16 mouse cellular contexts compared by ENCODE assay signal in the genomic region with DNA sequence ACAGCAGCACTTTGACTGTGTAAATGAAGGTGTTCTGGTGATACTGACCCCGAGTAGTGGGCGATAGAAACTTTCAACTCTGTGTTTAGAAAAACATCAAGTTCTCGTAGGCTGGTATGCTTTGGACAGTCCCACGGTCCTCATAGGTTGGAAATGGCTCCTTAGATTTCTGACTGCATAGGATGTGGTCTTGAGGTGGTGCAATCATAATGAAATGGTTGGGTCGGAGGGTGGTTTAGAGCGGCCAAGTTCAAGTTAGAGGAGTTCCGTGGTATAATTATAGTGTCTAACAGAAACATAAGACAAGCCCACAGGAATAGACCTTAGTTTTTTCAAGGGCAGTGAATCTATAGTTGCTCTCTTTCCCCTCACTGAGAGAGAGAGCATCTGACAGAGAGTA.
"Had no signal": no experiment of that assay in that cellular context is flagged by ENCODE, and none has a peak within 500 bp of the region (broad histone marks: within the 10 kb centered on the region; RNA-seq: fewer than 3 reads in every experiment).

No protein-coding gene starts in this region.

- H3K9ac ChIP-seq: limb, embryonic 13.5 days; liver, embryonic 12.5 days; liver, embryonic 15.5 days; midbrain, embryonic 12.5 days; midbrain, embryonic 15.5 days; neural tube, embryonic 13.5 days had no signal

- H3K27ac ChIP-seq: kidney, postnatal 0 days; limb, embryonic 10.5 days; limb, embryonic 13.5 days; liver, embryonic 12.5 days; liver, embryonic 15.5 days; midbrain, embryonic 12.5 days; midbrain, embryonic 15.5 days; neural tube, embryonic 13.5 days had no signal

- H3K9me3 ChIP-seq: limb, embryonic 10.5 days; limb, embryonic 13.5 days; liver, embryonic 12.5 days; liver, embryonic 15.5 days; midbrain, embryonic 12.5 days; midbrain, embryonic 15.5 days; neural tube, embryonic 13.5 days had no signal

- H3K27me3 ChIP-seq: limb, embryonic 13.5 days; liver, embryonic 12.5 days; midbrain, embryonic 12.5 days; midbrain, embryonic 15.5 days; neural tube, embryonic 13.5 days had no signal

- H3K4me3 ChIP-seq: limb, embryonic 10.5 days; limb, embryonic 13.5 days; liver, embryonic 12.5 days; liver, embryonic 15.5 days; midbrain, embryonic 12.5 days; midbrain, embryonic 15.5 days; neural tube, embryonic 13.5 days had no signal

- H3K4me1 ChIP-seq: midbrain, embryonic 12.5 days; midbrain, embryonic 15.5 days had no signal

- H3K4me2 ChIP-seq: limb, embryonic 13.5 days; liver, embryonic 12.5 days; liver, embryonic 15.5 days; midbrain, embryonic 12.5 days; midbrain, embryonic 15.5 days; neural tube, embryonic 13.5 days had no signal

- DNase-seq: kidney, adult 2 months; kidney, postnatal 25 days; liver; lung, adult 2 months; lung, postnatal 14 days; lung, postnatal 4 days; thymus, adult 18-20 months; thymus, postnatal 36 days had no signal

- ATAC-seq: liver, embryonic 12.5 days; midbrain, embryonic 15.5 days had no signal
